Mouse (Mus musculus) lung, postnatal 0 days (tissue): ENCODE results near the gene Zbp1. TPM values are rescaled to one million over a fixed set of nuclear protein-coding genes. Genes with fewer than 3 reads are reported as not detected.

Experiments
- ATAC-seq: fragments of 200-750 bp; cut with Nextera tagmentation; 2 replicates; pipeline ENCODE4 v1.8.0; 2017; ENCODE audit warnings: moderate library complexity
- DNase-seq: peaks from one replicate; pipeline ENCODE4 v3.0.0-alpha.2; 2016; ENCODE audit warnings: low spot score
- H3K27ac ChIP-seq: fragments of 300-500 bp; sonication (generic); 2 replicates; pipeline ENCODE4 v1.5.1; 2014; ENCODE audit warnings: antibody characterized with exemption, mild to moderate bottlenecking, low read length, mixed read lengths
- H3K27me3 ChIP-seq: fragments of 300-500 bp; sonication (generic); replicated peaks from 2 replicates; pipeline ENCODE4 v1.6.1; 2014; ENCODE audit warnings: low read length, mixed read lengths; ENCODE audit not compliant: insufficient read depth
- H3K36me3 ChIP-seq: fragments of 300-500 bp; sonication (generic); 2 replicates; pipeline ENCODE4 v1.6.1; 2014; ENCODE audit warnings: low read length, mixed read lengths; ENCODE audit not compliant: insufficient read depth
- H3K4me1 ChIP-seq: fragments of 300-500 bp; sonication (generic); 2 replicates; pipeline ENCODE4 v1.6.1; 2014; ENCODE audit warnings: antibody characterized with exemption, low read depth, low read length, mixed read lengths; ENCODE audit not compliant: insufficient read depth
- H3K4me2 ChIP-seq: fragments of 300-500 bp; sonication (generic); replicated peaks from 2 replicates; pipeline ENCODE4 v1.6.1; 2014; ENCODE audit warnings: low read depth, mild to moderate bottlenecking, low read length, moderate library complexity, mixed read lengths
- H3K4me3 ChIP-seq: fragments of 300-500 bp; sonication (generic); 2 replicates; pipeline ENCODE4 v1.5.1; 2014; ENCODE audit warnings: low read depth, low read length
- H3K9ac ChIP-seq: fragments of 300-500 bp; sonication (generic); replicated peaks from 2 replicates; pipeline ENCODE4 v1.6.1; 2014; ENCODE audit warnings: low read depth, mild to moderate bottlenecking
- H3K9me3 ChIP-seq: fragments of 300-500 bp; sonication (generic); 2 replicates; pipeline ENCODE4 v1.6.1; 2016; ENCODE audit warnings: low read length, mixed read lengths
- CTCF ChIP-seq: IDR thresholded peaks from 2 replicates; pipeline ENCODE4 v1.5.1; 2016; ENCODE audit warnings: antibody characterized with exemption, mild to moderate bottlenecking
- EP300 ChIP-seq: IDR thresholded peaks from 2 replicates; pipeline ENCODE4 v1.6.1; 2016; ENCODE audit warnings: antibody characterized with exemption, mild to moderate bottlenecking, control low read depth
- WGBS: fragments of 180-500 bp; shearing (Covaris S2); extraction: QIAGEN DNeasy Blood & Tissue Kit; methylation state at CpG from one replicate; pipeline ENCODE4 v1.1.7; 2014; 5-methylcytosine and 5-hydroxymethylcytosine counted together
- polyA plus RNA-seq: library from polyadenylated mRNA; unstranded; fragments of >200 nt; fragmentation: Nextera tagmentation; extraction: Ambion mirVana; gene quantifications from 2 replicates; pipeline ENCODE4 v1.2.1, GENCODE M21; 2015

Gene Zbp1
- polyA plus RNA-seq, 1 experiment from 2014 or later = 2.5 TPM

- Histone ChIP-seq H3K4me2 (no peak overlapping the region), H3K4me3 (no peak overlapping the region), H3K9me3 (no peaks in the 10 kb centered on the region), H3K36me3 (no peaks in the 10 kb centered on the region), H3K27me3 (no peaks in the 10 kb centered on the region), H3K9ac (no peak overlapping the region), H3K27ac (0 out of 2 replicates have a peak overlapping the region, but pooled peaks have one; percentile 5), H3K4me1 (peaks cover 42% of the 10 kb centered on the region; the same call in 1 of the 2 replicates)
- DNase-seq (peak; percentile 61), ATAC-seq (peak; percentile 6; the same call in 1 of the 2 replicates)
- TF ChIP-seq EP300 (no peak), CTCF (no peak)
- 27% methylated on average over 26 of the region's 26 CpGs for WGBS
Observed at GRCm38 (mm10) chr2:173253761-173254662, 35.3 kb upstream of the Zbp1 start.

- Histone ChIP-seq H3K9ac (no peak overlapping the region), H3K4me2 (no peak overlapping the region), H3K4me1 (peaks cover 32% of the 10 kb centered on the region; the same call in 1 of the 2 replicates), H3K9me3 (no peaks in the 10 kb centered on the region), H3K4me3 (no peak overlapping the region), H3K27ac (no peak overlapping the region), H3K36me3 (no peaks in the 10 kb centered on the region), H3K27me3 (no peaks in the 10 kb centered on the region)
- ATAC-seq (no peak), DNase-seq (no peak)
- 55% methylated on average over 9 of the region's 9 CpGs for WGBS
- no peak for TF ChIP-seq EP300
- no peak for TF ChIP-seq CTCF
Observed at GRCm38 (mm10) chr2:173251675-173252074, 33.0 kb upstream of the Zbp1 start.

DNA sequence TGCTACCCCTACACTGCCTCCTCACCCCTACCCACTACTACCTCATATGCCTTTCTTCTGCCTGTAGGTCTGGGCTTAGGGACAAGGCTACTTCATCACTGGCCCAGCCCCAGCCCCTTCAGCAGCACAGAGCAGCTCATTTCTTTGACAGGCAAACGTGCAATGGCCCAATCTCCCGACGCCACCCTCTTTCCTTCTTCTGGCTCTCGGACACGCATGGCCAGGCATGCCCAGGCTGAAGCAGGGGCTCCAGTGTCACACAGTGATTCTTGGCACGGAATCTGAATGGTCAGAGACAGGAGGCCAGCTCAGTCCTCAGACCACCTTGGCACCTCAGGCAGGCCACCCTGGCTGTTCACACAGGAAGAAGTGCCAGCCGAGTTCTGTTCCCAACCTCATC, 32.4 kb upstream of the Zbp1 start:
- Histone ChIP-seq H3K36me3 (no peaks in the 10 kb centered on the region), H3K4me1 (peaks cover 27% of the 10 kb centered on the region; the same call in 1 of the 2 replicates), H3K27ac (peak overlapping the region; percentile 11; the same call in 1 of the 2 replicates), H3K9me3 (no peaks in the 10 kb centered on the region), H3K27me3 (no peaks in the 10 kb centered on the region), H3K9ac (no peak overlapping the region), H3K4me2 (no peak overlapping the region), H3K4me3 (no peak overlapping the region)
- 22% methylated on average over 7 of the region's 7 CpGs for WGBS
- ATAC-seq (peak; percentile 17; the same call in 1 of the 2 replicates), DNase-seq (no peak)
- TF ChIP-seq CTCF (no peak), EP300 (no peak)

DNA sequence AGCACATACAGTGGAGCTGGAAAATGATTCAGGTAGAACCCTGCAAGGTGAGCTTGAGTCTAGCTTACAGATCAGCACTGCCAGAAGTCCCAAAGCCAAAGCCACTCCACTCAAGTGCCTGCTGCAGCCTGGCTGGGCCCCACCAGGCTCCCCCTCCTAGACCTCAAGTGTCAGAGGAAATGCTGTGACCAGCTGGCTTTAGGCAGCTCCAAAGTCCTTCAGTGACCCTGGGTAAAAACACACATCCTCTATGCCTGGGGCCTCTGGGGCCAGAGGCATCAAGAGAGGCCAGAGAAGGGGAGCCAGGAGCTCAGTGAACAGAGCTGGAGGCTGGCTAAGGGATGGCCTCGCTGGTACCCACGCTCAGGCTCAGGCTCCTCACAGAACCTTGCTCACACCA, 31.7 kb upstream of the Zbp1 start:
- ATAC-seq = peak; percentile 71
- peak overlapping the region; percentile 14 for H3K27ac ChIP-seq
- H3K27me3 ChIP-seq = no peaks in the 10 kb centered on the region
- WGBS = 18% methylated on average over 2 of the region's 2 CpGs
- no peak overlapping the region for H3K9ac ChIP-seq
- H3K4me2 ChIP-seq = no peak overlapping the region
- peaks cover 24% of the 10 kb centered on the region; the same call in 1 of the 2 replicates for H3K4me1 ChIP-seq
- peak; percentile 79 for DNase-seq
- no peak overlapping the region for H3K4me3 ChIP-seq
- H3K36me3 ChIP-seq = no peaks in the 10 kb centered on the region
- no peaks in the 10 kb centered on the region for H3K9me3 ChIP-seq
- TF ChIP-seq EP300 (no peak), CTCF (no peak)

DNA sequence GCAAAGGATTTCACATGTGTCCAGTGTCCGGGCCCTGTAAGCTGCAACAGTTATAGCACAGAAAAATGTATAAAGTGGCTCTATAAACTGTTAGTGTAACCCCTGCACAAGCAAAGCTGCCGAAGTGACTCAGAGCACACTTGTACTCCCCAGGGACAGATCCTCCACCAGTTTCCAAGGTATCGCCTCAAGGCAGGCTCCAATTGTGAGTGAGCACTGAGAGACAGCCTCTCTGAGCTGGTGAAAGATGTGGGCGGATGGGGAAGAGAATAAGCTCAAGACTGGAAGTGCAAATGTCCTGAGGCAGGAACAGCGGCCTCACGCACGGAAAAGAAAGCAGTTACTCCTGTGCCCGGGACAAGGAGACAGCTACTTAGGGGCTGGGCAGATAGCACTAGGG, 31.2 kb upstream of the Zbp1 start:
- no peak for DNase-seq
- TF ChIP-seq EP300 (no peak), CTCF (no peak)
- no peak for ATAC-seq
- Histone ChIP-seq H3K36me3 (no peaks in the 10 kb centered on the region), H3K4me1 (peaks cover 24% of the 10 kb centered on the region; the same call in 1 of the 2 replicates), H3K27ac (peak overlapping the region; percentile 14; the same call in 1 of the 2 replicates), H3K27me3 (no peaks in the 10 kb centered on the region), H3K9ac (no peak overlapping the region), H3K4me3 (no peak overlapping the region), H3K4me2 (no peak overlapping the region), H3K9me3 (no peaks in the 10 kb centered on the region)
- 60% methylated on average over 8 of the region's 8 CpGs for WGBS

DNA sequence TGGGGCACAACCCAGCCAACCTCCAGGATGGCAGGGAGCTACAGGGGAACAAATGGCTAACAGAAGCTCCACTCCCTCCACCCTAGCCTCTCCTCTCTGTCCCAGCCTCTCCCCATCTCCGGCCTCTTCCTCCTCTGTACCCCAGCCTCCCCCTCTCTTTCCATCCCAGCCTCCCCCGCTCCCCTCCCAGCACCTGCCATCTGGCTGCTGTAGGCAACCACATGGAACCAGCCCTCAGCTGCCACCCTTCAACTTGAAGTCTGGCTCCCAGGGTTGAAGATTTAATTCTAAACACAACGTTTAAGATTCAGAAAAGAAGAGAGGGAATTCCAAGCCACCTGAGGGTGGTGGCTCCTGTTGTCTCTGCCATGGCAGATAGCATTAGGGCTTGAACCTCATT, 30.7 kb upstream of the Zbp1 start:
- H3K27me3 ChIP-seq = no peaks in the 10 kb centered on the region
- peaks cover 20% of the 10 kb centered on the region; the same call in 1 of the 2 replicates for H3K4me1 ChIP-seq
- TF ChIP-seq EP300 (no peak), CTCF (no peak)
- no peak for DNase-seq
- H3K9ac ChIP-seq = no peak overlapping the region
- H3K4me3 ChIP-seq = no peak overlapping the region
- H3K36me3 ChIP-seq = no peaks in the 10 kb centered on the region
- H3K9me3 ChIP-seq = no peaks in the 10 kb centered on the region
- 57% methylated on average over 3 of the region's 3 CpGs for WGBS
- H3K4me2 ChIP-seq = no peak overlapping the region
- no peak for ATAC-seq
- H3K27ac ChIP-seq = no peak overlapping the region
